Mouse (Mus musculus) lung, postnatal 0 days (tissue): ENCODE measurements around the gene Tmx2.

Source experiments
- CTCF ChIP-seq: IDR thresholded peaks from 2 replicates; pipeline ENCODE4 v1.5.1; 2016; ENCODE audit warnings: antibody characterized with exemption, mild to moderate bottlenecking
- EP300 ChIP-seq: IDR thresholded peaks from 2 replicates; pipeline ENCODE4 v1.6.1; 2016; ENCODE audit warnings: antibody characterized with exemption, mild to moderate bottlenecking, control low read depth

DNA sequence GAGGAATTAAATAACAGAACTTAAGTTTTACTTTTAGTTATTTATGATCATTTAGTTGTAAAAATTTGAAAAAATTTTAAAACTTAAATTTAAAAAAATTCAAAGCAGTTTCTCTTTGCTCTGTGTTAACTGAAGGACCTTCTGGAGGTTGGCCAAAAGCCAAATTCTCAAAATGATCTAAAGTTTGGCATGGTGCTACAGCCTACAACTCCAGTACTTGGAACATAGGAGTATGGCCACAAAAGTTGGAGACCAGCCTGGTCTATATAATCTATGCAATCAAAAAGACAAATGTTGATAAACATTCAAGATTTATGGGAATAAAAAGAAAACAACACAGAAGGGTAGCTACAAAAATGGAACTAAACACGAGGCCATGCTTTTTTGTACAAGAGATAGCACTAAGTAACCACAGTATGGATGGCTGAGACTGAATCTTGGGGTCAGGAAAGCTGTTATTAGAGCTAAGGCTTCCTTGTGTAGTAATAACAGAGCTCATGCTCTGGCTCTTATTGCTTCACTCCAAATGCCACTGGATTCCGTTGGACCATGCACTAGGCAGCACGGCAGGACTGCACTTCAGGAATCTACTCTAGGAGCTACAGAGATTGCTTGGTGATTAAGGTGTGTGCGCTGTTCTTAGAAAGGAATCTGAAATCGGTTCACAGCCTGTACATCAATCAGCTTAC lies 16.2 kb upstream of the Tmx2 start:
- TF ChIP-seq CTCF (no peak), EP300 (no peak)
